9 mouse cellular contexts compared by ENCODE assay signal in the genomic region with DNA sequence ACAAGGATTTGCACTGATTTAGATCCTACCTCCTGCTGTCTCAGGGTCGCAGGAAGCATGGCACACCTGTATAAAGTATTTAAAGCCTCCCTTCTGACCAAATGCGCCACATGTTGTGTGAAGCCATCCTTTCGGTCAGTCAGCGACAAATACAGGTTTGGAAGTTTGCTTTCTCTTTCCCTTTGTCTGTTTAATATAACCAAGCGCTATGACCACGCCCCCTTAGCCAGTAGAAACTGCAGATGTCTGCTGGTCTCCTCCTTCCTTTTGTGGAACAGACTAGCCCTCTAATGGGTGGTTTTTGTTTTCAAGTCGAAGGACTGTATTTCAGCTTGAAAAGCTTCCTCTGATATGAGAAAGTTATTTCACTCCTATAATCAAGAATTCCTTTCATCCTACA.
DNase-seq lines count a peak whose midpoint lies in the region; ATAC-seq and TF ChIP-seq lines count a peak whose summit lies in the region.
"Had no signal": no experiment of that assay in that cellular context is flagged by ENCODE, and none has a peak within 500 bp of the region (broad histone marks: within the 10 kb centered on the region; RNA-seq: fewer than 3 reads in every experiment).

No protein-coding gene starts in this region.

- no peaks in the 10 kb centered on the region for H3K36me3 ChIP-seq in neural tube, embryonic 13.5 days
- no peaks in the 10 kb centered on the region for H3K36me3 ChIP-seq in intestine, embryonic 16.5 days (ENCODE audit: control insufficient read depth, insufficient read depth, low read length)
- H3K36me3 ChIP-seq in stomach, postnatal 0 days (ENCODE audit: control insufficient read depth, insufficient read depth, low read length) = no peaks in the 10 kb centered on the region

- intact Hi-C loops in left cerebral cortex, adult 2 months (cut with DNase I) = loop anchor here (5.0 kb wide), 1 partner anchor 157 kb away; no protein-coding TSS in a partner anchor

- TF ChIP-seq CTCF in stomach, postnatal 0 days (IDR thresholded peaks at IDR 0.05; ENCODE audit: low read depth) = no peak
- TF ChIP-seq CTCF in left cerebral cortex, adult 2 months (IDR thresholded peaks at IDR 0.05) = no peak

- H3K27me3 ChIP-seq in neural tube, embryonic 13.5 days = no peaks in the 10 kb centered on the region
- no peaks in the 10 kb centered on the region for H3K27me3 ChIP-seq in intestine, embryonic 16.5 days (replicated peaks; ENCODE audit: control insufficient read depth, insufficient read depth, low read length)
- H3K27me3 ChIP-seq in stomach, postnatal 0 days (ENCODE audit: control insufficient read depth, insufficient read depth, low read length) = no peaks in the 10 kb centered on the region

- H3K4me1 ChIP-seq in neural tube, embryonic 13.5 days (replicated peaks) = peaks cover 46% of the 10 kb centered on the region
- H3K4me1 ChIP-seq in intestine, embryonic 16.5 days (ENCODE audit: control insufficient read depth, insufficient read depth, low read length) = peaks cover 4% of the 10 kb centered on the region; the same call in 1 of the 2 replicates
- 0 out of 2 replicates have a peak, but pooled peaks cover 2% of the 10 kb centered on the region for H3K4me1 ChIP-seq in stomach, postnatal 0 days (replicated peaks; ENCODE audit: control insufficient read depth, insufficient read depth)

- H3K27ac ChIP-seq in neural tube, embryonic 13.5 days (replicated peaks) = peak overlapping the region; percentile 33; the same call in 1 of the 2 replicates
- no peak overlapping the region for H3K27ac ChIP-seq in intestine, embryonic 16.5 days (ENCODE audit: low read length)
- H3K27ac ChIP-seq in stomach, postnatal 0 days (replicated peaks) = no peak overlapping the region
- no peak overlapping the region for H3K27ac ChIP-seq in left cerebral cortex, adult 2 months
- H3K27ac ChIP-seq: layer of hippocampus, adult 2 months had no signal

- 0 out of 2 replicates have a peak, but pooled peaks have one; percentile 6 for ATAC-seq in frontal cortex, adult (ENCODE audit: low TSS enrichment)
- ATAC-seq in neural tube, embryonic 13.5 days (ENCODE audit: low read depth) = no peak
- ATAC-seq in intestine, embryonic 16.5 days = peak; percentile 57; the same call in 1 of the 2 replicates
- no peak for ATAC-seq in stomach, postnatal 0 days (ENCODE audit: low FRiP score, low TSS enrichment)

- no peak overlapping the region for H3K9ac ChIP-seq in neural tube, embryonic 13.5 days
- no peak overlapping the region for H3K9ac ChIP-seq in intestine, embryonic 16.5 days (ENCODE audit: low read depth, low read length)
- no peak overlapping the region for H3K9ac ChIP-seq in stomach, postnatal 0 days (ENCODE audit: low read length)

- H3K4me3 ChIP-seq in neural tube, embryonic 13.5 days = no peak overlapping the region
- peak overlapping the region; percentile 7; the same call in 1 of the 2 replicates for H3K4me3 ChIP-seq in intestine, embryonic 16.5 days (ENCODE audit: low read length)
- peak overlapping the region; percentile 14 for H3K4me3 ChIP-seq in stomach, postnatal 0 days (ENCODE audit: low read depth, low read length)
- no peak overlapping the region for H3K4me3 ChIP-seq in left cerebral cortex, adult 2 months
- H3K4me3 ChIP-seq: layer of hippocampus, adult 2 months had no signal

- no peak for TF ChIP-seq EP300 in stomach, postnatal 0 days (optimal IDR thresholded peaks at IDR 0.05)

- WGBS in neural tube, embryonic 13.5 days = 47% methylated on average over 7 of the region's 7 CpGs
- 41% methylated on average over 7 of the region's 7 CpGs for WGBS in intestine, embryonic 16.5 days
- 21% methylated on average over 7 of the region's 7 CpGs for WGBS in stomach, postnatal 0 days

- H3K4me2 ChIP-seq in neural tube, embryonic 13.5 days = no peak overlapping the region
- no peak overlapping the region for H3K4me2 ChIP-seq in intestine, embryonic 16.5 days (ENCODE audit: low read depth, low read length)
- H3K4me2 ChIP-seq in stomach, postnatal 0 days (replicated peaks; ENCODE audit: low read depth) = peak overlapping the region; percentile 42

- no peak for DNase-seq in frontal cortex, postnatal 14 days (ENCODE audit: low spot score in 2 of 2)
- DNase-seq in neural tube, embryonic 10.5 days (ENCODE audit: extremely low spot score, low spot score) = no peak
- DNase-seq in stomach, postnatal 0 days (ENCODE audit: low spot score) = peak; percentile 31
- no peak for DNase-seq in layer of hippocampus, adult 9-10 months (ENCODE audit: low spot score)
- DNase-seq in left cerebral cortex, adult 2 months (ENCODE audit: extremely low spot score in 1 of 2, low spot score in 2 of 2) = no peak

- no peaks in the 10 kb centered on the region for H3K9me3 ChIP-seq in neural tube, embryonic 13.5 days
- no peaks in the 10 kb centered on the region for H3K9me3 ChIP-seq in intestine, embryonic 16.5 days (ENCODE audit: control insufficient read depth, low read length)
- no peaks in the 10 kb centered on the region for H3K9me3 ChIP-seq in stomach, postnatal 0 days (ENCODE audit: control insufficient read depth, low read length)

Comparison
In these comparisons a context has a peak if more than half of its experiments do, and no peak if none do; other contexts are left out.
1. ATAC-seq: peak in frontal cortex, adult (single experiment) and intestine, embryonic 16.5 days (single experiment); none in neural tube, embryonic 13.5 days (single experiment) and stomach, postnatal 0 days (single experiment).
2. H3K4me3 ChIP-seq: peak in intestine, embryonic 16.5 days (single experiment) and stomach, postnatal 0 days (single experiment); none in neural tube, embryonic 13.5 days (single experiment) and left cerebral cortex, adult 2 months (single experiment).